Mouse (Mus musculus) right cerebral cortex, postnatal 36 days (tissue): ENCODE results near the gene Ak3.

Experiments used
- DNase-seq, 2 experiments: peaks; one replicate each; pipeline ENCODE4 v3.0.0; 2022; ENCODE audit warnings: low spot score in 2 of 2, mixed read lengths in 1 of 2

Gene Ak3

DNA sequence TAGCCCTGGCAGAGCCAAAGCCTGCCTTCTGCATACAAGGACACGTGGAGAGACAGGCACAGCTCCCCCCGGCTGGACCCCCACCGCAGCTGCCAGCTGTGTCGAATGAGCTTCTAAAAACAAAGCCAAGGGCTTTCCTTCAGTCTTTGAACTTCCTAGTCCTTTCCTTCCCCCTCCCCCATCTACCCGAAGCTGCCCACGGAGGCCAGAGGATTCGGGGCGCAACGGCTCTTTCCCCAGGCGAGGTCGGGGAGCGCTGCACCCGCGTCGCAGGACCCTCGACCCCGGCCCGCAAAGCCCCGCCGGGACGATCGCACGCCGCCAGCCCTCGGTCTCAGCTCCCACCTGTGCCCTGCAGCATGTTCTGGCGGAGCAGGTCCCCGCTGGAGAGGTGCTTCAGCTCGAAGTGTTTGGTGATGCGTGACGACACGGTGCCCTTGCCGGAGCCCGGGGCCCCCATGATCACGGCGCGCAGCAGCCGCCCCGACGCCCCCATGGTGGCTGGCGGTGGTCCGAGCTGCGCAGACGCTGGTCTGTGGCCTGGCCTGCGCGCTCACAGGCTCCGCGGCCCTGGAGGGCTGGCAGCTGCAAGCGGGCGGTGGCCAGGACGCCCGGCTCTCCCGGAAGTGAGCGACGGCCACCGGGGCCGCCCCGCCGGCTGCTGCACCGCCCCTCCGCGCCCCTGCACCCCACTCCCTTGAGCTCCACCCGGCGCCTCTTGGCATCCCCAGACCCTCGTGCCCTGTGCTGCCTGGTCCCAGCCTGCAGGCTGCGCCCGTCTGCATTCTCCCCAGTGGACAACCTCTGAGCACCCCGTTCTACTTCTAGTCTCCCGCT lies at the start of gene Ak3:
Ak3 (minus strand) TSS at position 628 of the 837 bp plus-strand sequence.
- DNase-seq = peak; percentile 51 to 63

GRCm38 (mm10) chr19:29092194-29092593 lies 44.4 kb upstream of the Ak3 start:
- DNase-seq = no peak

DNA sequence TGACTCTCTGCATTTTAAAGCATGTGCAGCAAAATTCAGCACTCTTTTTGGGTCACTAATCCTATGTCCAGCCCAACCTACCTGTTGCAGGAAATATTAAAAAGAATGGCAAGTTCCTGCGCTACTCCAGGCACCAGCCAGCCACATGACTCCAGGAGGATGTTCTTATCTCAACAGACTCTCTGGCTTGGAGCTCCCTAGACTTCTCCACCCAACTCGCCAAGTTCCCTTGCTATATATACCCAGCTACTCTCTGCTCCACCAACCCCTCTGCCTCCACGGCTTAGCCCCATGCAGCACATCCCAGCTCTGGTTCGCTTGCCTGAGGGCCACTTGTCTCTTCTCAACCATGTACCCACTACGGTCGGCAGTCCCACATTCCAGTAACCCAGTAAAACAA lies 40.9 kb upstream of the Ak3 start:
- DNase-seq = no peak

DNA sequence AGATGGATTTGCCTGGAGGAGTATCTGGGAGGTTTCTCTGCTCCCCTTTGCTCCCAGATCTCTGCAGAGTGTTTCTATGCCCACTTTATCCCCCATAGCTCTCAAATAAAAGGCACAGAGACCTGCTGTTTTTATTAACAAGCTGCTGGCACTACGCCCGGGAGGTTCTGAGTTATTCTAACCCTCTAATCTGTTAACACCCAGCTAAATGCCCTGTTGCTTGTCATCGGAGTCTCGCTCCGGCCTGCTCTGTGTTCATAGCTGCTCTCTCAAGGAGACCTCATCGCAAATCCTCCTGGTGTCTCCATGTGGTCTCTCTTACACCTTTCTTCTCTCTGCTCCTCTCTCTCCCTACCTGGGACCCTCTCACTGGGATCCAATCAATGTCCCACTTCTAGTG lies 27.0 kb upstream of the Ak3 start:
- no peak for DNase-seq

- DNase-seq = no peak
Observed at GRCm38 (mm10) chr19:29069195-29069594, 21.4 kb upstream of the Ak3 start.

DNA sequence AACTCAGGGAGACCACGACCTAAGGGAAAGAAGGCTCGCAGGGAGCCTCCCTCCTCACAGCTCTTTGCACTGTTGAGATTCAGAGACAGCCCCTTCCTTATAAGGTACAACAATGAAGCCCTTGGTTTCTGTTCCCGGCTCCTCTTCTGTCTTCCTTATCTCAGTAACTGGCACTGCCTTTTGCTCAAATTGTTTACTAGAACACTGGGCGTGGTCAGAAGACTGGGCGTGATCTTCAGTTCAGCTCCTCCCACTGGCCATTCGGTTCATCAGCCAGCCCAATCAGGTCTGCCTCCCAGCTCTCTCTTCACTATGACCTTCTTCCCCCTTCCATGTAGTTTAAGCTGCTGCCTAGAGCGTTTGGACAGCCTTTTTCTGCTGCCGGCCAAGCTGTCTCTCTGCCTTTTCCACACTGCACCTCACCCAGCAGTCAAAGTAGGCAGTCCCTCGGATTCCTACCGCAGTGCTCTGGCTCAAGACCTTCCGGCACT lies 19.3 kb upstream of the Ak3 start:
- peak in 1 of 2 experiments; percentile 24 for DNase-seq

- DNase-seq = no peak
Observed at GRCm38 (mm10) chr19:29064451-29065102, 16.8 kb upstream of the Ak3 start.

DNA sequence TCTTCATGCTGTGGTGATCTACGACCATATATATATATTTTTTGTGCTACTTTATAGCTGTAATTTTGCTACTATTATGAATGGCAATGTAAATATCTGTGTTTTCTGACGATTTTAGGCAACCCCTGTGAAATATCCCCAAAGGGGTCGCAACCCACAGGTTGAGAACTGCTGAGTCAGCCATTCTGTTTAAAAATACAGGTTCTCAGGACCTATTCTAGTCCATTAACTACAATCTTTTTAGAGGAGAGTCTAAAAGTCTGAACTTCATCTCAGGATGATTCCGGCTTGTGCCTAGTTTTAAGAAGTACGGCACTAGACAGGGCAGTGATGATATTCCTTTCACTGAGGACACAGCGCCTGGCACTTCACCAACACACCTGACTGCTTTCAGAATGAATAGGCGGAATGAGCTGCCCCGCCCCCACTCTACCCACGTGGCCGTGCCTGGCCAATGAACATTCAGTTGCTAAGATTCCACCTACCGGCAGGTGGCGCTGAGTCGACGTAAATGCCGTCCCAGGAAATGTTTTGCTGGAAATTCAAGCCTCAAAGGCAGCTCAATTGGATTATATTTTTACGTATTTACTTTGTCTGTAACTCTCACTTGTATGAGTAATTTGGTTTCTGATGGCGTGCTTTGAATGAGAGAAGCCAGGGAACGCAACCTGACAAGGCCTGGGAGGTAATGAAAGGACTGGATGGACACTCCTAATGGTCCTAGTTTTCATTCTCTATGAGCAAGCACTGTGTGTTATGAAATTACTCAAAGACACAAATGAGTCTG lies 16.0 kb upstream of the Ak3 start:
- peak; percentile 77 to 87 for DNase-seq

DNA sequence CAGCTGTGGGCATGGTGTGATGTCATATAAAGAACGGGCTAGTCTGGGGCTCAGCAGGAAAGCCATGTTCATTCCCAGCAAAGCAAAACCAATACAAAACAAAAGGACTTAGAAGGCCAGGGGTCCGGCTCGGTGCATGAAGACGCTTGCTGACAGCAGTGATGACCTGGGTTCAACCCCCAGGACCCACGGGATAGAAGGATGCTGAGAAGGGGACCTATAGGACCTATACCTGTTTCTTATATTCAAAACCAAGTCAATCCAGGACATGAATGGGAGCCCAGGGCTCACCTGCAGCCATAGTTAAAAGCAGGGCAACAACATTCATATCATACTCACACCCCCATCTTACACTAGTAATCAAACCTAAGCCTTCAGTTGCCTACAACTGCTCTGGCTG lies 15.2 kb upstream of the Ak3 start:
- no peak for DNase-seq

- DNase-seq = no peak
Observed at GRCm38 (mm10) chr19:29060299-29060698, 12.5 kb upstream of the Ak3 start.

DNA sequence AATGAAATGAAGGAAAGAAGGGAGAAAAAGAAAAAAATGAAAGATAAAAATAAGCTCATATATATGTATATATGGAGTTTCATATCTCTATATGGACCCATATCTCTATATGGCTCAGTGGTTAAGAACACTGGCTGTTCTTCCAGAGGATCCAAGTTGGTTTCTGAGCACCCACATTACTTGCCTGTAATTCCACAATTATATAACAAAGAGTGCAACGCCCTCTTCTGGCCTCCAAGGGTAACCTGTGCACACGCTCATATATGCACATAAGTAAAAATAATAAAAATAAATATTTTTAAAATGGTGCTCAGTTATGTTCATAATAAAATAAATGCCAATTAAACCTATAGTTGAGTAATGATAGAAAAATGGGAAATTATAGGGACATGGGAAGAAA lies 11.9 kb upstream of the Ak3 start:
- DNase-seq = no peak

- DNase-seq = no peak
Observed at GRCm38 (mm10) chr19:29058741-29059140, 11.0 kb upstream of the Ak3 start.

DNA sequence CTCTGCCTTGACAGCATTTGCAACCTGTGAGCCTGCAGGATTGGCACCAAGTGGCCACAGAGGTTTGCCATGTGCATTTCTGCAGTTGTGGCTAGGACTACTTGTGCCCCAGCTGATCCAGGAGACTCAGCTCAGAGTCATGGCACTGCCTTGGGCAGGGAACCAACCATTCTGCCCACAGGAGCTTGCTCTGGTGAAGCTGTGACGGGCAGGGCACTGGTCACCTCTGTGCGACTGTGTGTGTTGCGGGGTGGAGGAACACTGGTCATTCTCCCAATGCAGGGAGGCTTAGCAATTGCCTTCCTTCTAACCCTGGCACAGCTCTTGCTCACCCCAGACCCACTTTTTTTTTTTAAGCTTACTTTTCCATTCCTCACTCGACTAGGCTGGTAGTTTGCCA lies 7.7 kb upstream of the Ak3 start:
- no peak for DNase-seq

- no peak for DNase-seq
Observed at GRCm38 (mm10) chr19:29054594-29054993, 6.8 kb upstream of the Ak3 start.

DNA sequence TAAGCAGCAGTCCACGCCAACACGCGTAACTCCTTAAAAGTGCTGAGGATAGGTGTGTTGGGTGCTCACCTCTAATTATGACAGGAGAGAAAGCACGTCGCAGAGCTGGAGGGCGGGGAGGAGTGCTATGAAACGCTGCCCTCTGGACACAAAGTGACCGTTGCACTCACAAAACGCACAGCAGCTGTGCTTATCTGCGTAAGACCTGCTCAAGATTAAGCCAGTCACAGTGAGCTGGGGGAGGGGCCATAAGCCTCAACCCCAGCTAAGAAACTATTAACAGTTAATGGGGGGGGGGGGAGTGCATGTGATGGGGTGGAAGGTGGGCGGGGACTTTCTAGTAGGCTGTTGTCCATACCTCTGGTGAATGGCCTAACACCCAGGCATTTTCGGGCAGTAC lies 5.0 kb upstream of the Ak3 start:
- no peak for DNase-seq

GRCm38 (mm10) chr19:29050186-29050980 lies 2.6 kb upstream of the Ak3 start:
- no peak for DNase-seq

DNA sequence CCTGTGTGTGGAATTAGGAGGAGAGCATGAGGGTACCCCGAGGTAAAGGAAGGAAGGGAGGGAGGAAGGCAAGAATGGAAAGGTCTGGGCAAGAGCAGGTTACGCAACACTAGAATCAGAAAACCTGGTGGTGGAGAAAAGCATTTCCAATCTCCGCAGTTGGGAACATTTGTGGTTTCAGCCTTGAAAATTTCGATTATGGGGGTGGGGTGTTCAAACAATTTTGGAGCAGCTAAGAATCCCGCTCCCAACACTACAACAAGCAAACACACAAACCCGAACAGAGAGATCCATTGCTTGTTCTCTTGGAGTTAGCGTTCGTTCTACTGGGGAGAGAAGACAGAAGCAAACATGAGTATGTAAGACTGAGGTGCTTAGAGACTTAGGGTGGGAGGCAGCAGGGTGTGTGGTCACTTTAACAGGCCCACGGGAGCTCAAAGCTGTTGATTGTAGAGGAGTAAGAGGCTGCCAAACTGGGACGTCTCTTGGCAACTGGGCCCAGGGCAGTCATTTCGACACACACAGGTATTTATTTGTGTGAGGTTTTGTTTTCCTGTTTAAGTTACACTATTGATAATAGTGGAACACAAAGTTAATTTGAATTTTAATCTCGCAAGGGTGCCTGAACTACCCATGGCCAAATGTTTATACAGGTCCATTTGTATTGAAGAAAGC lies 1.8 kb upstream of the Ak3 start:
- no peak for DNase-seq

DNA sequence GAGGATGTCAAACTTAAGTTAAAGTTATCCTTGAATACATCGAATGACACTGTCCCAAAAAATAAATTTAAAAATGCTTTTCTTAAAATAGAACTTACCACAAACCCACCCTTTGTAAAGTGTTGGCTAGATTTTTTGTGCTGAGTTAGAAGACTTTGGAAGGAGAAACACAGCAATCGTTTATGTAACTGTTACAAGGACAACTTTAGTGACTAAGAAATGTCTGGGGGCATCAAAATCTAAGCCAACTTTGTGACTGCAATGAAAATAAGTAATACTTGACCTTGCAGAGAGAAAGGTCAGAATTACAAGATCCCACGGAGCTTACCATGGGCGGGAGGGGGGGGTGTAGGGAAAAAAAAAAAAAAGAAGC lies 814 bp downstream of the Ak3 start:
- no peak for DNase-seq

GRCm38 (mm10) chr19:29045956-29046650 lies 1.7 kb downstream of the Ak3 start:
- DNase-seq = no peak

- DNase-seq = no peak
Observed at GRCm38 (mm10) chr19:29045369-29045768, 2.4 kb downstream of the Ak3 start.
